Mouse (Mus musculus) midbrain, embryonic 11.5 days (tissue): Measurements from ENCODE around the gene Rnf115. TPM values are rescaled to one million over a fixed set of nuclear protein-coding genes. Genes with fewer than 3 reads are reported as not detected.

Source experiments
- ATAC-seq: fragments of 200-750 bp; cut with Nextera tagmentation; 2 replicates; pipeline ENCODE4 v1.8.0; 2017; ENCODE audit warnings: moderate TSS enrichment, moderate library complexity; ENCODE audit not compliant: low FRiP score
- DNase-seq: peaks from one replicate; pipeline ENCODE4 v3.0.0; 2015; ENCODE audit warnings: low spot score; ENCODE audit errors: missing footprints
- H3K27ac ChIP-seq: fragments of 300-500 bp; sonication (generic); 2 replicates; pipeline ENCODE4 v1.5.1; 2014; ENCODE audit warnings: low read depth, low read length
- H3K27me3 ChIP-seq: fragments of 300-500 bp; sonication (generic); 2 replicates; pipeline ENCODE4 v1.6.1; 2014; ENCODE audit warnings: mild to moderate bottlenecking, low read length, moderate library complexity, mixed read lengths; ENCODE audit not compliant: control insufficient read depth, insufficient read depth
- H3K36me3 ChIP-seq: fragments of 300-500 bp; sonication (generic); 2 replicates; pipeline ENCODE4 v1.6.1; 2014; ENCODE audit warnings: mild to moderate bottlenecking, low read length, moderate library complexity, mixed read lengths; ENCODE audit not compliant: control insufficient read depth, insufficient read depth
- H3K4me1 ChIP-seq: fragments of 300-500 bp; sonication (generic); 2 replicates; pipeline ENCODE4 v1.6.1; 2014; ENCODE audit warnings: low read length; ENCODE audit not compliant: control insufficient read depth, insufficient read depth
- H3K4me2 ChIP-seq: fragments of 300-500 bp; sonication (generic); 2 replicates; pipeline ENCODE4 v1.6.1; 2014; ENCODE audit warnings: mild to moderate bottlenecking, moderate library complexity
- H3K4me3 ChIP-seq: fragments of 300-500 bp; sonication (generic); 2 replicates; pipeline ENCODE4 v1.5.1; 2014; ENCODE audit warnings: low read depth, low read length
- H3K9ac ChIP-seq: fragments of 300-500 bp; sonication (generic); 2 replicates; pipeline ENCODE4 v1.6.1; 2014; ENCODE audit warnings: low read length
- H3K9me3 ChIP-seq: fragments of 300-500 bp; sonication (generic); 2 replicates; pipeline ENCODE4 v1.6.1; 2016; ENCODE audit warnings: low read length; ENCODE audit not compliant: control insufficient read depth
- WGBS: fragments of 180-500 bp; shearing (Covaris S2); extraction: QIAGEN DNeasy Blood & Tissue Kit; methylation state at CpG from one replicate; pipeline ENCODE4 v1.1.7; 2014; 5-methylcytosine and 5-hydroxymethylcytosine counted together
- polyA plus RNA-seq: library from polyadenylated mRNA; unstranded; fragments of >200 nt; fragmentation: Nextera tagmentation; extraction: Ambion mirVana; gene quantifications from 2 replicates; pipeline ENCODE4 v1.2.1, GENCODE M21; 2014

Rnf115 gene
- polyA plus RNA-seq, 1 experiment from 2014 or later = 90.3 TPM

- Histone ChIP-seq H3K4me3 (no peak overlapping the region), H3K27ac (no peak overlapping the region)
- ATAC-seq = no peak
These were observed 86.9 kb downstream of the Rnf115 start for GRCm38 (mm10) chr3:96814342-96814741.

GRCm38 (mm10) chr3:96820116-96820915, 92.9 kb downstream of the Rnf115 start:
- Histone ChIP-seq H3K9me3 (no peaks in the 10 kb centered on the region), H3K4me3 (no peak overlapping the region), H3K36me3 (no peaks in the 10 kb centered on the region), H3K27me3 (no peaks in the 10 kb centered on the region), H3K4me2 (no peak overlapping the region), H3K4me1 (no peaks in the 10 kb centered on the region), H3K9ac (no peak overlapping the region), H3K27ac (no peak overlapping the region)
- DNase-seq (no peak), ATAC-seq (no peak)
- 82% methylated on average over 6 of the region's 6 CpGs for WGBS

More at GRCm38 (mm10) chr3:96814342-96814741, 86.9 kb downstream of the Rnf115 start:
- no peak for DNase-seq
- Histone ChIP-seq H3K27me3 (no peaks in the 10 kb centered on the region), H3K9ac (no peak overlapping the region), H3K4me1 (no peaks in the 10 kb centered on the region), H3K9me3 (no peaks in the 10 kb centered on the region), H3K4me2 (no peak overlapping the region), H3K36me3 (no peaks in the 10 kb centered on the region)
- WGBS = 61% methylated on average over 6 of the region's 6 CpGs

GRCm38 (mm10) chr3:96821581-96821980, 94.1 kb downstream of the Rnf115 start:
- no peak for ATAC-seq
- WGBS = 89% methylated on average over 4 of the region's 4 CpGs
- H3K36me3 ChIP-seq = no peaks in the 10 kb centered on the region
- no peaks in the 10 kb centered on the region for H3K9me3 ChIP-seq
- no peak overlapping the region for H3K9ac ChIP-seq
- H3K4me3 ChIP-seq = no peak overlapping the region
- no peak overlapping the region for H3K4me2 ChIP-seq
- H3K27ac ChIP-seq = no peak overlapping the region
- H3K4me1 ChIP-seq = no peaks in the 10 kb centered on the region
- no peak for DNase-seq
- H3K27me3 ChIP-seq = no peaks in the 10 kb centered on the region

GRCm38 (mm10) chr3:96823701-96824100, 96.2 kb downstream of the Rnf115 start:
- H3K27me3 ChIP-seq = no peaks in the 10 kb centered on the region
- H3K4me1 ChIP-seq = 0 out of 2 replicates have a peak, but pooled peaks cover 2% of the 10 kb centered on the region
- no peak overlapping the region for H3K9ac ChIP-seq
- WGBS = 81% methylated on average over 3 of the region's 3 CpGs
- ATAC-seq (no peak), DNase-seq (no peak)
- H3K4me2 ChIP-seq = no peak overlapping the region
- no peaks in the 10 kb centered on the region for H3K36me3 ChIP-seq
- H3K4me3 ChIP-seq = no peak overlapping the region
- no peak overlapping the region for H3K27ac ChIP-seq
- H3K9me3 ChIP-seq = no peaks in the 10 kb centered on the region

GRCm38 (mm10) chr3:96824614-96825013, 97.2 kb downstream of the Rnf115 start:
- H3K9me3 ChIP-seq = no peaks in the 10 kb centered on the region
- no peak overlapping the region for H3K27ac ChIP-seq
- H3K4me1 ChIP-seq = 0 out of 2 replicates have a peak, but pooled peaks cover 2% of the 10 kb centered on the region
- H3K4me2 ChIP-seq = no peak overlapping the region
- no peak overlapping the region for H3K9ac ChIP-seq
- no peaks in the 10 kb centered on the region for H3K36me3 ChIP-seq
- H3K4me3 ChIP-seq = no peak overlapping the region
- H3K27me3 ChIP-seq = no peaks in the 10 kb centered on the region
- WGBS = 89% methylated on average over 12 of the region's 12 CpGs
- ATAC-seq (no peak), DNase-seq (peak; percentile 21)

- no peak overlapping the region for H3K4me2 ChIP-seq
- H3K9me3 ChIP-seq = no peaks in the 10 kb centered on the region
- DNase-seq (peak; percentile 70), ATAC-seq (no peak)
- H3K4me1 ChIP-seq = 0 out of 2 replicates have a peak, but pooled peaks cover 2% of the 10 kb centered on the region
- no peak overlapping the region for H3K4me3 ChIP-seq
- no peak overlapping the region for H3K27ac ChIP-seq
- 40% methylated on average over 11 of the region's 11 CpGs for WGBS
- no peaks in the 10 kb centered on the region for H3K36me3 ChIP-seq
- H3K9ac ChIP-seq = no peak overlapping the region
- no peaks in the 10 kb centered on the region for H3K27me3 ChIP-seq
These were observed 97.8 kb downstream of the Rnf115 start for GRCm38 (mm10) chr3:96825261-96825660.

GRCm38 (mm10) chr3:96828308-96828864, 100.9 kb downstream of the Rnf115 start:
- Histone ChIP-seq H3K36me3 (no peaks in the 10 kb centered on the region), H3K9ac (no peak overlapping the region), H3K27me3 (no peaks in the 10 kb centered on the region), H3K9me3 (no peaks in the 10 kb centered on the region), H3K4me3 (no peak overlapping the region), H3K4me2 (no peak overlapping the region), H3K27ac (no peak overlapping the region), H3K4me1 (0 out of 2 replicates have a peak, but pooled peaks cover 2% of the 10 kb centered on the region)
- no peak for ATAC-seq
- 35% methylated on average over 15 of the region's 15 CpGs for WGBS
- peak; percentile 76 for DNase-seq

- peak; percentile 81 for DNase-seq
- ATAC-seq = no peak
- Histone ChIP-seq H3K27ac (no peak within 1 kb of the TSS), H3K27me3 (no peaks in the 10 kb centered on the region), H3K4me3 (no peak within 1 kb of the TSS), H3K4me1 (0 out of 2 replicates have a peak, but pooled peaks cover 2% of the 10 kb centered on the region), H3K9ac (no peak within 1 kb of the TSS), H3K4me2 (no peak within 1 kb of the TSS), H3K36me3 (no peaks in the 10 kb centered on the region), H3K9me3 (no peaks in the 10 kb centered on the region)
- 65% methylated on average over 1 of the region's 1 CpGs for WGBS
These were observed 101.5 kb downstream of the Rnf115 start, which contains the start of the genes Pdzk1 and Cd160 for GRCm38 (mm10) chr3:96828984-96829383. TSS of gene Pdzk1 (plus strand) at chr3:96829284. TSS of gene Cd160 (minus strand) at chr3:96829351.

- H3K9me3 ChIP-seq = no peaks in the 10 kb centered on the region
These were observed 102.4 kb downstream of the Rnf115 start for GRCm38 (mm10) chr3:96829856-96830255.

More at GRCm38 (mm10) chr3:96829856-96830255, 102.4 kb downstream of the Rnf115 start:
- no peak overlapping the region for H3K9ac ChIP-seq
- no peaks in the 10 kb centered on the region for H3K27me3 ChIP-seq
- no peak overlapping the region for H3K4me2 ChIP-seq
- no peak overlapping the region for H3K4me3 ChIP-seq
- H3K4me1 ChIP-seq = 0 out of 2 replicates have a peak, but pooled peaks cover 2% of the 10 kb centered on the region
- DNase-seq (peak; percentile 4), ATAC-seq (no peak)
- WGBS = 73% methylated on average over 10 of the region's 10 CpGs
- no peaks in the 10 kb centered on the region for H3K36me3 ChIP-seq
- H3K27ac ChIP-seq = no peak overlapping the region
